Mouse (Mus musculus): Measurements from ENCODE around the gene Zdhhc5.

- TF ChIP-seq CTCF (conservative IDR thresholded peaks at IDR 0.05; ENCODE audit: low read length) (no peak), POU5F1 (IDR thresholded peaks at IDR 0.05; ENCODE audit: borderline replicate concordance, low read length) (no peak), NANOG (IDR thresholded peaks at IDR 0.05; ENCODE audit: borderline replicate concordance, low read length) (no peak)
These were observed 5.7 kb upstream of the Zdhhc5 start for GRCm38 (mm10) chr2:84720718-84721117.
